Mouse (Mus musculus): ENCODE results near the gene Wnk4.
"Not testable (repeated sequence)": the region's sequence is repeated elsewhere in the genome, so short reads cannot be mapped to it uniquely, and the experiment has no call there.

The Wnk4 gene

GRCm38 (mm10) chr11:101316501-101316917, 56.1 kb downstream of the Wnk4 start:
- DNase-seq (ENCODE audit: low spot score): peak; percentile 43

- DNase-seq (ENCODE audit: low spot score): peak; percentile 82
These were observed 63.2 kb downstream of the Wnk4 start for GRCm38 (mm10) chr11:101323609-101324008.

DNA sequence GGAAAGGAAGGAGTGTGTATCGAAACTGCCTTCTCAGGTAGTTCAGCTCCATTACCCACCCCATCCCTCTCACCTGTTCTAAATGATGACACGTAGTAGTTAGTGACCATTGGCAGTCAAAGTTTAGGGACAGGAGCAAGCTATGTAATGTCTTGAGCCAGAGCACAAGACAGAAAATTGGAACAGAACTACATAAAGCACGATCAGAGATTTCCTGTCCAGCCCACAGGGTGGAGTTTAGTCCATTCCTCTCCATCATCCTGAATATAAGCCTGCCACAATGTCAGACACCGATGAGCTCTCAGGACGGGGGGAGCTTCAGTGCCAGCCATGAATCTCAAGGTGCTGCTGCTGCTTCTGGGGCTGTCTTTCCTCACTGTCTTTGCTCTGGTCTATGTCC, 64.4 kb downstream of the Wnk4 start, which contains the start of gene Aoc2:
Gene Aoc2, plus strand, starts transcription at position 301 of the 400 bp plus-strand sequence.
- no peak for DNase-seq (ENCODE audit: low spot score)

DNA sequence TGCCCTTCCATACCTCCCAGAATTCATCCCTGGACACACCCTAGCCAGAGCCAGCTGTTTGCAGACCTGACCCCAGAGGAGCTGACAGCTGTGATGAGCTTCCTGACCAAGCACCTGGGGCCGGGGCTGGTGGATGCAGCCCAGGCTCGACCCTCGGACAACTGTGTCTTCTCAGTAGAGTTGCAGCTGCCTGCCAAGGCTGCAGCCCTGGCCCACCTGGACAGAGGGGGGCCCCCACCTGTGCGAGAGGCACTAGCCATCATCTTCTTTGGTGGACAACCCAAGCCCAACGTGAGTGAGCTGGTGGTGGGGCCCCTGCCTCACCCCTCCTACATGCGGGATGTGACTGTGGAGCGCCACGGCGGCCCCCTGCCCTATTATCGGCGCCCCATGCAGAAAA, 64.8 kb downstream of the Wnk4 start:
- not testable (repeated sequence) for DNase-seq (ENCODE audit: low spot score)

GRCm38 (mm10) chr11:101326147-101326546, 65.8 kb downstream of the Wnk4 start:
- no peak for DNase-seq (ENCODE audit: low spot score)

Data from embryo, embryonic 10 days (tissue).